In the genomic region with DNA sequence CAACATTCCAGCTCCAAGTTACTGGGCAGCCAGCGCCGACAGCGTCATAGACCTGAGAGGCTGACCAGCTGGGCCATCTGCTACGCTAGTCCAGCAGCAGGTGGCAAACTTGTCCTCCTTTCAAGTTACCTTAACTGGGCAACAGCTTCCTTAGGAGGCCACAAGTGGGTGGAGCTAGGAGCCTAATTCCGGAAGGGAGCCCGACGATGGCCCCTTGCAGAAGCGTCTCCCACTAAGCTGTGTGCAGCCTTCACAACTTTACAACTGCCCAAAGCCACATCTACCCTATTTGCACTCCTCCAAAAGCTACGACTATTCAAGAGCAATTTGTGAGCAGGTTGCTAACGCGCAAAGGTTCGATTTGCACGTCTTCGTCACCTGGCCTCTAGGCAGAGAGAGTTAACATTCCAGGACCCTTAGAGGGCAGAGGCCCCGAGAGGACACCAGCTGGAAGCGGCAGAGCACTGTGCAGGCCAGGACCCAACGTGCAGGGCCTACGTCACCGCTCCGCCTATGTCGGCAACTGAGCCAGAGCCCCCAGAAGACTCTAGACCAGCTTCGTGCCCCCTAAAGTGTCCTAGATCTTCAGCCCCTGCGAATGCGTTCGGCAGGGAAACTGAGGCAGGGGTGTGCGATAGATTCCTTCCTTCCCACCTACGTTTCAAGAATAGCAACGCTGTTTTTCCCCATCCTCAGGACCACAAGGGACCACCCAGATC, we compare ENCODE assay signal across 8 mouse cellular contexts. TPM values are rescaled to one million over a fixed set of nuclear protein-coding genes. Genes with fewer than 3 reads are reported as not detected.
DNase-seq lines count a peak whose midpoint lies in the region; TF ChIP-seq lines count a peak whose summit lies in the region.

No protein-coding gene starts in this region.

- no peaks in the 10 kb centered on the region for H3K9me3 ChIP-seq in erythroblast, embryonic 14.5 days (ENCODE audit: control insufficient read depth, low read length)
- H3K9me3 ChIP-seq in limb, embryonic 10.5 days (replicated peaks), result no peaks in the 10 kb centered on the region
- no peaks in the 10 kb centered on the region for H3K9me3 ChIP-seq in midbrain, embryonic 10.5 days (replicated peaks)

- no peaks in the 10 kb centered on the region for H3K27me3 ChIP-seq in erythroblast, embryonic 14.5 days (ENCODE audit: control insufficient read depth)
- H3K27me3 ChIP-seq in limb, embryonic 10.5 days (ENCODE audit: low read depth, poor library complexity, severe bottlenecking), result no peaks in the 10 kb centered on the region
- no peaks in the 10 kb centered on the region for H3K27me3 ChIP-seq in midbrain, embryonic 10.5 days (ENCODE audit: low read depth, poor library complexity, severe bottlenecking)

- TF ChIP-seq POLR2A in brain, embryonic 14.5 days (IDR thresholded peaks at IDR 0.05; ENCODE audit: borderline replicate concordance, extremely low read depth, insufficient read depth, insufficient read length, poor library complexity, severe bottlenecking), result no peak

- peaks cover 29% of the 10 kb centered on the region for H3K36me3 ChIP-seq in erythroblast, embryonic 14.5 days (ENCODE audit: control insufficient read depth)
- H3K36me3 ChIP-seq in limb, embryonic 10.5 days, result peaks cover 20% of the 10 kb centered on the region
- peaks cover 20% of the 10 kb centered on the region for H3K36me3 ChIP-seq in midbrain, embryonic 10.5 days

- no peak for TF ChIP-seq CTCF in brain, embryonic 14.5 days (IDR thresholded peaks at IDR 0.05; ENCODE audit: borderline replicate concordance, extremely low read depth, insufficient read depth, insufficient read length)

- peaks cover 29% of the 10 kb centered on the region for H3K4me1 ChIP-seq in erythroblast, embryonic 14.5 days (ENCODE audit: control insufficient read depth)
- H3K4me1 ChIP-seq in limb, embryonic 10.5 days, result peaks cover 34% of the 10 kb centered on the region
- peaks cover 42% of the 10 kb centered on the region for H3K4me1 ChIP-seq in midbrain, embryonic 10.5 days

- H3K4me3 ChIP-seq in erythroblast, embryonic 14.5 days (replicated peaks), result peak overlapping the region; percentile 91
- peak overlapping the region; percentile 92 for H3K4me3 ChIP-seq in limb, embryonic 10.5 days
- peak overlapping the region; percentile 96 for H3K4me3 ChIP-seq in midbrain, embryonic 10.5 days

- peak overlapping the region; percentile 100 for H3K27ac ChIP-seq in limb, embryonic 10.5 days
- peak overlapping the region; percentile 100 for H3K27ac ChIP-seq in midbrain, embryonic 10.5 days (replicated peaks)

- intact Hi-C loops in heart, postnatal 25 days (cut with DNase I), result loop anchor here (2.0 kb wide), 1 partner anchor 16 kb away; no protein-coding TSS in a partner anchor

- 2% methylated on average over 28 of the region's 28 CpGs for WGBS in limb, embryonic 10.5 days
- WGBS in midbrain, embryonic 10.5 days, result 3% methylated on average over 28 of the region's 28 CpGs

- peak; percentile 56 for DNase-seq in layer of hippocampus, adult 9-11 months
- DNase-seq in layer of hippocampus, adult 8-10 months (ENCODE audit: low spot score in 2 of 2), result no peak
- peak; percentile 63 for DNase-seq in brain, embryonic 14.5 days (ENCODE audit: low read depth)
- peak; percentile 42 for DNase-seq in heart, postnatal 25 days (ENCODE audit: low spot score)
- DNase-seq in limb, embryonic 10.5 days (ENCODE audit: low spot score), result peak; percentile 64
- DNase-seq in midbrain, embryonic 10.5 days (ENCODE audit: low spot score), result peak; percentile 57
- peak; percentile 59 to 73 for DNase-seq in spleen, postnatal 36 days (ENCODE audit: low spot score in 2 of 2)

RNA-seq across cellular contexts. Expression of gene Pcif1, which starts 0.4 kb away (rescaled TPM):
- 10 to 100 TPM; 40.5 to 62.8 (median 49.0) TPM for total RNA-seq in layer of hippocampus, adult 8-10 months (2022)
- polyA plus RNA-seq in brain, embryonic 14.5 days (2012; rRNA removed), result 55.5 and 60.1 TPM in 2 replicates
- 24.3 and 28.7 TPM in 2 replicates for polyA plus RNA-seq in erythroblast, embryonic 14.5 days (2012)
- 10 to 100 TPM; 27.5 to 34.6 TPM for total RNA-seq in heart, postnatal 25 days (2021)
- 73.7 and 86.7 TPM in 2 replicates for polyA plus RNA-seq in limb, embryonic 10.5 days (2016; fragmentation: Nextera tagmentation; extraction: Ambion mirVana)
- 73.8 and 93.8 TPM in 2 replicates for polyA plus RNA-seq in midbrain, embryonic 10.5 days (2016; fragmentation: Nextera tagmentation; extraction: Ambion mirVana)

RNA-seq across cellular contexts. Expression of gene Pltp, which starts 21.2 kb away (rescaled TPM):
- 100 to 1,000 TPM in 2 of 4 experiments, 10 to 100 TPM in 2; 81.0 to 114 (median 96.0) TPM for total RNA-seq in layer of hippocampus, adult 8-10 months (2022)
- 62.2 and 109 TPM in 2 replicates for polyA plus RNA-seq in brain, embryonic 14.5 days (2012; rRNA removed)
- 0.32 and 0.70 TPM in 2 replicates for polyA plus RNA-seq in erythroblast, embryonic 14.5 days (2012)
- total RNA-seq in heart, postnatal 25 days (2021), result 10 to 100 TPM; 35.9 to 37.5 TPM
- polyA plus RNA-seq in limb, embryonic 10.5 days (2016; fragmentation: Nextera tagmentation; extraction: Ambion mirVana), result 20.2 and 24.9 TPM in 2 replicates
- polyA plus RNA-seq in midbrain, embryonic 10.5 days (2016; fragmentation: Nextera tagmentation; extraction: Ambion mirVana), result 67.9 and 86.2 TPM in 2 replicates

RNA-seq across cellular contexts. Expression of gene Zfp335, which starts 32.9 kb away (rescaled TPM):
- 10 to 100 TPM; 24.8 to 33.0 (median 29.0) TPM for total RNA-seq in layer of hippocampus, adult 8-10 months (2022)
- polyA plus RNA-seq in brain, embryonic 14.5 days (2012; rRNA removed), result 43.2 and 47.0 TPM in 2 replicates
- 5.2 and 5.8 TPM in 2 replicates for polyA plus RNA-seq in erythroblast, embryonic 14.5 days (2012)
- 1 to 10 TPM; 8.6 to 9.2 TPM for total RNA-seq in heart, postnatal 25 days (2021)
- polyA plus RNA-seq in limb, embryonic 10.5 days (2016; fragmentation: Nextera tagmentation; extraction: Ambion mirVana), result 18.0 and 21.3 TPM in 2 replicates
- polyA plus RNA-seq in midbrain, embryonic 10.5 days (2016; fragmentation: Nextera tagmentation; extraction: Ambion mirVana), result 14.1 and 17.1 TPM in 2 replicates

RNA-seq across cellular contexts. Expression of gene Neurl2, which starts 45.4 kb away (rescaled TPM):
- 1 to 10 TPM; 1.6 to 4.9 (median 3.6) TPM for total RNA-seq in layer of hippocampus, adult 8-10 months (2022)
- 5.1 and 7.0 TPM in 2 replicates for polyA plus RNA-seq in brain, embryonic 14.5 days (2012; rRNA removed)
- 0.10 and 0.14 TPM in 2 replicates for polyA plus RNA-seq in erythroblast, embryonic 14.5 days (2012)
- total RNA-seq in heart, postnatal 25 days (2021), result 10 to 100 TPM; 39.9 to 44.6 TPM
- 4.0 and 6.9 TPM in 2 replicates for polyA plus RNA-seq in limb, embryonic 10.5 days (2016; fragmentation: Nextera tagmentation; extraction: Ambion mirVana)
- polyA plus RNA-seq in midbrain, embryonic 10.5 days (2016; fragmentation: Nextera tagmentation; extraction: Ambion mirVana), result 3.8 and 5.4 TPM in 2 replicates

RNA-seq across cellular contexts. Expression of gene Ctsa, which starts 46.0 kb away (rescaled TPM):
- 100 to 1,000 TPM in 3 of 4 experiments, 10 to 100 TPM in 1; 96.9 to 242 (median 147) TPM for total RNA-seq in layer of hippocampus, adult 8-10 months (2022)
- polyA plus RNA-seq in brain, embryonic 14.5 days (2012; rRNA removed), result 125 and 165 TPM in 2 replicates
- 6.9 and 7.3 TPM in 2 replicates for polyA plus RNA-seq in erythroblast, embryonic 14.5 days (2012)
- total RNA-seq in heart, postnatal 25 days (2021), result 100 to 1,000 TPM in 1 of 2 experiments, 10 to 100 TPM in 1; 90.9 to 108 TPM
- 93.0 and 105 TPM in 2 replicates for polyA plus RNA-seq in limb, embryonic 10.5 days (2016; fragmentation: Nextera tagmentation; extraction: Ambion mirVana)
- 85.7 and 98.2 TPM in 2 replicates for polyA plus RNA-seq in midbrain, embryonic 10.5 days (2016; fragmentation: Nextera tagmentation; extraction: Ambion mirVana)

Comparison
In these comparisons a context has a peak if more than half of its experiments do, and no peak if none do; other contexts are left out.
1. DNase-seq: peak in layer of hippocampus, adult 9-11 months (single experiment), brain, embryonic 14.5 days (single experiment), heart, postnatal 25 days (single experiment), limb, embryonic 10.5 days (single experiment), midbrain, embryonic 10.5 days (single experiment) and spleen, postnatal 36 days (2 of 2); none in layer of hippocampus, adult 8-10 months (0 of 2).
2. RNA of gene Pltp, which starts 21.2 kb away (polyA plus RNA-seq): 62.2 to 109 TPM in brain, embryonic 14.5 days, 67.9 to 86.2 TPM in midbrain, embryonic 10.5 days and 20.2 to 24.9 TPM in limb, embryonic 10.5 days; 0.32 to 0.70 TPM in erythroblast, embryonic 14.5 days; every median in the first group is over 10 times any median in the second.
3. Peak in every context shown above with its lines, with median percentiles within 50 percentile points of each other: H3K4me3 ChIP-seq.